Mouse (Mus musculus) liver, embryonic 14.5 days (tissue): ENCODE measurements around the gene Gclc. TPM values are rescaled to one million over a fixed set of nuclear protein-coding genes. Genes with fewer than 3 reads are reported as not detected.

ENCODE experiments used
- ATAC-seq: fragments of 200-750 bp; cut with Nextera tagmentation; 2 replicates; pipeline ENCODE4 v1.8.0; 2017; ENCODE audit warnings: moderate number of reproducible peaks, mild to moderate bottlenecking, moderate library complexity; ENCODE audit not compliant: insufficient read depth
- DNase-seq, 3 experiments: peaks; one replicate each; pipeline ENCODE4 v3.0.0-alpha.2; 2012 to 2013; ENCODE audit warnings: low read depth in 3 of 3, low spot score in 3 of 3
- H3K27ac ChIP-seq: fragments of 300-500 bp; sonication (generic); 2 replicates; pipeline ENCODE4 v1.5.1; 2014; ENCODE audit warnings: moderate library complexity, mild to moderate bottlenecking, control low read depth, inconsistent platforms
- H3K27me3 ChIP-seq: fragments of 300-500 bp; sonication (generic); 2 replicates; pipeline ENCODE4 v1.6.1; 2014; ENCODE audit warnings: mild to moderate bottlenecking, low read length, moderate library complexity; ENCODE audit not compliant: control insufficient read depth, insufficient read depth
- H3K36me3 ChIP-seq: fragments of 300-500 bp; sonication (generic); replicated peaks from 2 replicates; pipeline ENCODE4 v1.6.1; 2014; ENCODE audit warnings: low read depth; ENCODE audit not compliant: control insufficient read depth, insufficient read depth
- H3K4me1 ChIP-seq, 2 experiments: fragments of 200-500 bp in 1 of 2; fragments of 300-500 bp in 1 of 2; sonication (generic) in 1 of 2; replicated peaks; 2 replicates each; pipeline ENCODE4 v1.6.1; 2012 to 2014; ENCODE audit warnings: antibody characterized with exemption in 1 of 2, inconsistent platforms in 1 of 2, low read length in 1 of 2; ENCODE audit not compliant: control insufficient read depth in 2 of 2, insufficient read depth in 2 of 2
- H3K4me2 ChIP-seq: fragments of 300-500 bp; sonication (generic); 2 replicates; pipeline ENCODE4 v1.6.1; 2014; ENCODE audit warnings: low read depth, mild to moderate bottlenecking, control low read depth, moderate library complexity
- H3K4me3 ChIP-seq, 2 experiments: fragments of 200-500 bp in 1 of 2; fragments of 300-500 bp in 1 of 2; sonication (generic) in 1 of 2; 2 replicates each; pipeline ENCODE4 v1.5.1; 2012 to 2014; ENCODE audit warnings: low read depth in 2 of 2, low read length in 2 of 2, mild to moderate bottlenecking in 2 of 2, control low read depth in 1 of 2, inconsistent platforms in 1 of 2, moderate library complexity in 1 of 2; ENCODE audit not compliant: insufficient read depth in 1 of 2
- H3K9ac ChIP-seq: fragments of 300-500 bp; sonication (generic); replicated peaks from 2 replicates; pipeline ENCODE4 v1.6.1; 2014; ENCODE audit warnings: mild to moderate bottlenecking, control low read depth, moderate library complexity
- H3K9me3 ChIP-seq: fragments of 300-500 bp; sonication (generic); 2 replicates; pipeline ENCODE4 v1.6.1; 2016; ENCODE audit warnings: low read length, mixed read lengths; ENCODE audit not compliant: control insufficient read depth
- CTCF ChIP-seq: IDR thresholded peaks from 2 replicates; pipeline ENCODE4 v1.5.1; 2016; ENCODE audit warnings: antibody characterized with exemption, low read depth, control low read depth
- EP300 ChIP-seq: IDR thresholded peaks from 2 replicates; pipeline ENCODE4 v1.6.1; 2016; ENCODE audit warnings: antibody characterized with exemption, low read depth
- WGBS: fragments of 180-500 bp; shearing (Covaris S2); extraction: QIAGEN DNeasy Blood & Tissue Kit; methylation state at CpG from one replicate; pipeline ENCODE4 v1.1.7; 2014; ENCODE audit not compliant: insufficient replicate concordance; 5-methylcytosine and 5-hydroxymethylcytosine counted together
- polyA plus RNA-seq, 2 experiments: library from polyadenylated mRNA; depleted of rRNA in 1 of 2; stranded (reverse) in 1 of 2; unstranded in 1 of 2; fragments of >200 nt; fragmentation: Nextera tagmentation in 1 of 2; extraction: Ambion mirVana in 1 of 2; gene quantifications; 2 replicates each; pipeline versions ENCODE4 v1.2.1 to v1.2.3; 2012 to 2014

The Gclc gene
- polyA plus RNA-seq, 2 experiments: 26.6 to 30.9 TPM

DNA sequence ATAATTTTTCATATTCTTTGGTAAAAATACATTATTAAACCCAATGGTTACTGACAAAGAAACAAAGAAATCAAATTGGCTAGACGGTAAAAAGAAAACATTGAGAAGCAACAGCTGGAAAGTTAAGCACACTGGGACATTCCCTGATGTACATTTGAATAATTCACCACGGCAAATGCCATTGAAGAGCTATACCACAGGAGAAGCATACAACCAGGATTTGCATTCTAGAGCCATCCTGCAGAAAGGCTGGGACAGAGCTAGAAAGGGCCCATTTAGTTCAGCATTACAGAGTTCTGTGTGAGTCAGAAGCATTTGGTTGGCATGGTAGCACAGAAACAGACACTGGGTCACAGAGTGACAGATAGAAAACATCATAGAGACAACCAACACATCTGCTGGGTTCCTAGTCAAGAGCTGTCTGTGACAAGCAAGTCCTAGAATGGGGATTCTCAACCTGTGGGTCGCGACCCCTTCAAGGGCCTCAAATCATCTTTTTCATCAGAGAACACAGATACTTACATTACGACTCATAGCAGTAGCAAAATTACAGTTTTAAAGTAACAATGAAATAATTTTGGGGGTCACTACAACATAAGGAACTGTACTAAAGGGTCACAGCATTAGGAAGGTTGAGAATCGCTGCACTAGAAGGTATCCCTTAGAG is 28.2 kb upstream of the Gclc start:
- DNase-seq (no peak), ATAC-seq (no peak)
- TF ChIP-seq CTCF: no peak
- no peak for TF ChIP-seq EP300
- Histone ChIP-seq H3K9ac (no peak overlapping the region), H3K36me3 (no peaks in the 10 kb centered on the region), H3K27me3 (no peaks in the 10 kb centered on the region), H3K4me3 (no peak overlapping the region), H3K9me3 (no peaks in the 10 kb centered on the region), H3K27ac (no peak overlapping the region), H3K4me2 (no peak overlapping the region), H3K4me1 (no peaks in the 10 kb centered on the region)
- 66% methylated on average over 6 of the region's 6 CpGs for WGBS

DNA sequence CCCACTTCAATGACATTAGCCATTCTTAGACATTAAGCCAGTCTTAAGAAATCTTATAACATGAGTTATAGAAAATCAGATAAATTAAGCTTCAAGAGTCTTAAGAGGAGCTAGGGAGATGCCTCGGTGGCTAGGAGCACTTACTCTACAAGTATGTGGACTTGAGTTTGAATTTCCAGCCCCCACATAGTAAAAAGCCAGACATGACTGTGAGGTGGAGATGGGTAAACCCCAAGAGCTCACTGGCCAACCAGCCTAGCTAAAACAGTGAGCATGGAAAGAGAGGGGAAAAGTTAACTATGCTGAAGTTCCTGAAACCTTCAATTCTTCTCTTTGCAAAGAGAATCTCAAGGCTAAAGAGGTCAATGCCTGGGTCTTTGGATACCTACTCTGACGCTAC is 27.3 kb upstream of the Gclc start:
- Histone ChIP-seq H3K4me2 (no peak overlapping the region), H3K9ac (no peak overlapping the region), H3K9me3 (no peaks in the 10 kb centered on the region), H3K4me3 (no peak overlapping the region), H3K4me1 (no peaks in the 10 kb centered on the region), H3K36me3 (no peaks in the 10 kb centered on the region), H3K27ac (no peak overlapping the region), H3K27me3 (no peaks in the 10 kb centered on the region)
- no peak for DNase-seq
- TF ChIP-seq CTCF (no peak), EP300 (no peak)
- 59% methylated on average over 2 of the region's 2 CpGs for WGBS
- no peak for ATAC-seq

DNA sequence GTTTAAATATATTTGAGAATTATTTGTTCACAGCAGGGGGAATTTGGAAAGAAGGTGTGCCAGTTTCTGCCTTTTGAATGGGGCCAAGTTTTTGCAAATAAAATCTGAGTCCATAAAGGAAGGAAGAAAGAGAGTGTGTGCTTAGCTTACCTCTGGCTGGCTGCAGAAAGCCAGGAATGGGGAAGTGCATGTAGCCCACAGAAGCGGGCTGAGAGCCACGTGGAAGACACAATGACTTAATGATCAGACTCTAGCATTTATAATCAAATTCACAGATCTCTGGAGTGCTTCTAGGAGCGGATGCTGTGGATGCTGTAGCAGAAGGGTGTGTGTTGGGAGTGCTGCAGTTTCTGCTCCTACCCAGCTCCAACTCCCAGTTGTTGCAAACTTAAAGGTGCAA is 22.3 kb upstream of the Gclc start:
- 15% methylated on average over 3 of the region's 3 CpGs for WGBS
- Histone ChIP-seq H3K36me3 (no peaks in the 10 kb centered on the region), H3K9me3 (no peaks in the 10 kb centered on the region), H3K27me3 (no peaks in the 10 kb centered on the region), H3K4me1 (no peaks in the 10 kb centered on the region), H3K27ac (no peak overlapping the region), H3K4me2 (no peak overlapping the region), H3K4me3 (no peak overlapping the region), H3K9ac (no peak overlapping the region)
- DNase-seq: no peak
- TF ChIP-seq CTCF (no peak), EP300 (no peak)
- no peak for ATAC-seq

- no peaks in the 10 kb centered on the region for H3K27me3 ChIP-seq
- DNase-seq (no peak), ATAC-seq (no peak; the same call in 1 of the 2 replicates)
- H3K4me3 ChIP-seq: no peak overlapping the region
- no peak overlapping the region for H3K27ac ChIP-seq
- TF ChIP-seq EP300 (no peak), CTCF (no peak)
- H3K36me3 ChIP-seq: no peaks in the 10 kb centered on the region
- no peaks in the 10 kb centered on the region for H3K9me3 ChIP-seq
- WGBS: 16% methylated on average over 6 of the region's 6 CpGs
- H3K4me2 ChIP-seq: no peak overlapping the region
- no peaks in the 10 kb centered on the region for H3K4me1 ChIP-seq
- no peak overlapping the region for H3K9ac ChIP-seq
Measured at GRCm38 (mm10) chr9:77737298-77738041, 16.9 kb upstream of the Gclc start.

DNA sequence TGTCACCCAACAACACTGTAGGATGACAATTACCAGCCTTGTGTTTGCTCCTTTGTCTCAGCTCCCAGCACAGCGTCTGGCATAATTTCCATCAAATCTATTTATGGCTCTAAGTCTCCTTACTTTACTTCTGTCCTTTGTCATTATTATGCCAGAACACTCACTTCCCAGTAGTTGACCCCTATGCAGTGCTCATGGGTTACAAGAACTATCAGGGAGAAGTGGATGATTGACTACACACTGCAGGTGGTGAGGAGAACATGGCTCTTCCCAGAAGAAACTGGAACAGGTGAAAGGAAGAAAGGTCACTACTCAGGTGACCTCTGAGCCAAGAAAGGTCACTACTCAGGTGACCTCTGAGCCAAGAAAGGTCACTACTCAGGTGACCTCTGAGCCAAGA is 12.9 kb upstream of the Gclc start:
- Histone ChIP-seq H3K27ac (no peak overlapping the region), H3K4me1 (peaks cover 0 to 2% of the 10 kb centered on the region in 2 experiments; a peak in 2 of 4 replicates), H3K27me3 (no peaks in the 10 kb centered on the region), H3K36me3 (no peaks in the 10 kb centered on the region), H3K4me3 (no peak overlapping the region), H3K4me2 (no peak overlapping the region), H3K9ac (no peak overlapping the region), H3K9me3 (no peaks in the 10 kb centered on the region)
- 63% methylated on average over 1 of the region's 1 CpGs for WGBS
- no peak for TF ChIP-seq EP300
- TF ChIP-seq CTCF: no peak
- DNase-seq (no peak), ATAC-seq (no peak)
